Mouse (Mus musculus) heart, embryonic 12.5 days (tissue): ENCODE measurements at regions not wholly inside any gene's neighbourhood (a gene's known extent, or its start where the extent isn't known, plus 50 kb on each side); places are given as distances from the start of the nearest gene placed in this dataset.

Source experiments
- ATAC-seq: fragments of 200-750 bp; cut with Nextera tagmentation; 2 replicates; pipeline ENCODE4 v1.8.0; 2017; ENCODE audit warnings: moderate TSS enrichment, moderate library complexity; ENCODE audit not compliant: insufficient number of reproducible peaks, low FRiP score
- H3K27ac ChIP-seq: fragments of 300-500 bp; sonication (generic); 2 replicates; pipeline ENCODE4 v1.5.1; 2016; ENCODE audit warnings: mild to moderate bottlenecking, moderate library complexity; ENCODE audit not compliant: poor library complexity, severe bottlenecking
- H3K27me3 ChIP-seq: fragments of 300-500 bp; sonication (generic); replicated peaks from 2 replicates; pipeline ENCODE4 v1.6.1; 2016; ENCODE audit warnings: mild to moderate bottlenecking, moderate library complexity
- H3K36me3 ChIP-seq: fragments of 300-500 bp; sonication (generic); 2 replicates; pipeline ENCODE4 v1.6.1; 2016; ENCODE audit warnings: mild to moderate bottlenecking, moderate library complexity
- H3K4me1 ChIP-seq: fragments of 300-500 bp; sonication (generic); replicated peaks from 2 replicates; pipeline ENCODE4 v1.6.1; 2016; ENCODE audit warnings: mild to moderate bottlenecking
- H3K4me2 ChIP-seq: fragments of 300-500 bp; sonication (generic); 2 replicates; pipeline ENCODE4 v1.6.1; 2016; ENCODE audit warnings: mild to moderate bottlenecking, moderate library complexity
- H3K4me3 ChIP-seq: fragments of 300-500 bp; sonication (generic); 2 replicates; pipeline ENCODE4 v1.5.1; 2016; ENCODE audit warnings: mild to moderate bottlenecking
- H3K9ac ChIP-seq: fragments of 300-500 bp; sonication (generic); 2 replicates; pipeline ENCODE4 v1.6.1; 2016; ENCODE audit warnings: mild to moderate bottlenecking, moderate library complexity
- H3K9me3 ChIP-seq: fragments of 300-500 bp; sonication (generic); replicated peaks from 2 replicates; pipeline ENCODE4 v1.6.1; 2016; ENCODE audit warnings: mild to moderate bottlenecking, moderate library complexity
- WGBS: fragments of 180-500 bp; shearing (Covaris S2); methylation state at CpG from one replicate; pipeline ENCODE4 v1.1.7; 2016; 5-methylcytosine and 5-hydroxymethylcytosine counted together

- 71% methylated on average over 4 of the region's 4 CpGs for WGBS
- ATAC-seq = no peak
- no peaks in the 10 kb centered on the region for H3K9me3 ChIP-seq
- H3K4me3 ChIP-seq = no peak overlapping the region
- no peaks in the 10 kb centered on the region for H3K27me3 ChIP-seq
- no peak overlapping the region for H3K27ac ChIP-seq
- no peak overlapping the region for H3K9ac ChIP-seq
- no peaks in the 10 kb centered on the region for H3K4me1 ChIP-seq
- H3K36me3 ChIP-seq = no peaks in the 10 kb centered on the region
- H3K4me2 ChIP-seq = no peak overlapping the region
Observed at GRCm38 (mm10) chr2:169397013-169397412, 190.5 kb downstream of the Gm11011 start.

- 68% methylated on average over 4 of the region's 4 CpGs for WGBS
- Histone ChIP-seq H3K27ac (no peak overlapping the region), H3K4me2 (no peak overlapping the region), H3K4me1 (no peaks in the 10 kb centered on the region), H3K27me3 (no peaks in the 10 kb centered on the region), H3K36me3 (no peaks in the 10 kb centered on the region), H3K9me3 (no peaks in the 10 kb centered on the region), H3K9ac (no peak overlapping the region), H3K4me3 (no peak overlapping the region)
- no peak for ATAC-seq
Observed at GRCm38 (mm10) chr2:169396294-169396693, 191.3 kb downstream of the Gm11011 start.

- no peak for ATAC-seq
- WGBS = 79% methylated on average over 4 of the region's 4 CpGs
- H3K4me1 ChIP-seq = no peaks in the 10 kb centered on the region
Observed at GRCm38 (mm10) chr2:169389611-169390010, 197.9 kb downstream of the Gm11011 start.

GRCm38 (mm10) chr2:169388569-169388968, 199.0 kb downstream of the Gm11011 start:
- no peaks in the 10 kb centered on the region for H3K9me3 ChIP-seq
- 69% methylated on average over 8 of the region's 8 CpGs for WGBS
- no peak overlapping the region for H3K4me3 ChIP-seq
- H3K4me1 ChIP-seq = no peaks in the 10 kb centered on the region
- H3K27me3 ChIP-seq = no peaks in the 10 kb centered on the region
- H3K9ac ChIP-seq = no peak overlapping the region
- H3K36me3 ChIP-seq = no peaks in the 10 kb centered on the region
- ATAC-seq = no peak
- H3K27ac ChIP-seq = no peak overlapping the region
- no peak overlapping the region for H3K4me2 ChIP-seq

More at GRCm38 (mm10) chr2:169389611-169390010, 197.9 kb downstream of the Gm11011 start:
- H3K27ac ChIP-seq = no peak overlapping the region
- H3K9me3 ChIP-seq = no peaks in the 10 kb centered on the region
- no peaks in the 10 kb centered on the region for H3K36me3 ChIP-seq
- no peaks in the 10 kb centered on the region for H3K27me3 ChIP-seq
- no peak overlapping the region for H3K4me2 ChIP-seq
- H3K9ac ChIP-seq = no peak overlapping the region
- H3K4me3 ChIP-seq = no peak overlapping the region

- H3K4me1 ChIP-seq = no peaks in the 10 kb centered on the region
- H3K9me3 ChIP-seq = no peaks in the 10 kb centered on the region
- H3K9ac ChIP-seq = no peak overlapping the region
- no peak for ATAC-seq
- 78% methylated on average over 23 of the region's 23 CpGs for WGBS
- H3K27ac ChIP-seq = no peak overlapping the region
- no peaks in the 10 kb centered on the region for H3K36me3 ChIP-seq
- no peak overlapping the region for H3K4me3 ChIP-seq
- no peaks in the 10 kb centered on the region for H3K27me3 ChIP-seq
- H3K4me2 ChIP-seq = no peak overlapping the region
Observed at GRCm38 (mm10) chr2:169387765-169388518, 199.6 kb downstream of the Gm11011 start.

GRCm38 (mm10) chr2:169383701-169384100, 203.8 kb downstream of the Gm11011 start:
- no peak overlapping the region for H3K4me2 ChIP-seq
- no peaks in the 10 kb centered on the region for H3K4me1 ChIP-seq
- 79% methylated on average over 3 of the region's 3 CpGs for WGBS
- no peak overlapping the region for H3K27ac ChIP-seq
- H3K9ac ChIP-seq = no peak overlapping the region
- H3K36me3 ChIP-seq = no peaks in the 10 kb centered on the region
- no peak overlapping the region for H3K4me3 ChIP-seq
- no peak for ATAC-seq
- peaks cover 2% of the 10 kb centered on the region; the same call in 1 of the 2 replicates for H3K9me3 ChIP-seq
- H3K27me3 ChIP-seq = no peaks in the 10 kb centered on the region

GRCm38 (mm10) chr2:169373069-169373468, 214.5 kb downstream of the Gm11011 start:
- 89% methylated on average over 7 of the region's 7 CpGs for WGBS
- no peaks in the 10 kb centered on the region for H3K36me3 ChIP-seq
- no peak overlapping the region for H3K9ac ChIP-seq
- H3K4me1 ChIP-seq = no peaks in the 10 kb centered on the region
- no peak overlapping the region for H3K4me2 ChIP-seq
- H3K27ac ChIP-seq = no peak overlapping the region
- H3K9me3 ChIP-seq = peaks cover 8% of the 10 kb centered on the region; the same call in 1 of the 2 replicates
- no peak overlapping the region for H3K4me3 ChIP-seq
- no peak for ATAC-seq
- no peaks in the 10 kb centered on the region for H3K27me3 ChIP-seq

GRCm38 (mm10) chr2:169365046-169365445, 222.5 kb downstream of the Gm11011 start:
- H3K4me2 ChIP-seq = no peak overlapping the region
- H3K9ac ChIP-seq = no peak overlapping the region
- 0 out of 2 replicates have a peak, but pooled peaks cover 3% of the 10 kb centered on the region for H3K27me3 ChIP-seq
- no peak for ATAC-seq
- H3K9me3 ChIP-seq = 0 out of 2 replicates have a peak, but pooled peaks cover 4% of the 10 kb centered on the region
- WGBS = 60% methylated on average over 4 of the region's 4 CpGs
- no peak overlapping the region for H3K27ac ChIP-seq
- no peaks in the 10 kb centered on the region for H3K4me1 ChIP-seq
- no peaks in the 10 kb centered on the region for H3K36me3 ChIP-seq
- no peak overlapping the region for H3K4me3 ChIP-seq

GRCm38 (mm10) chr2:169360272-169360671, 227.3 kb downstream of the Gm11011 start:
- Histone ChIP-seq H3K36me3 (no peaks in the 10 kb centered on the region), H3K4me2 (peak overlapping the region; percentile 57), H3K4me1 (no peaks in the 10 kb centered on the region), H3K4me3 (peak overlapping the region; percentile 10; the same call in 1 of the 2 replicates), H3K27me3 (peaks cover 10% of the 10 kb centered on the region; the same call in 1 of the 2 replicates), H3K27ac (no peak overlapping the region), H3K9ac (no peak overlapping the region), H3K9me3 (no peaks in the 10 kb centered on the region)
- WGBS = 16% methylated on average over 15 of the region's 15 CpGs
- no peak for ATAC-seq

- Histone ChIP-seq H3K9me3 (no peaks in the 10 kb centered on the region), H3K4me1 (no peaks in the 10 kb centered on the region), H3K4me3 (no peak overlapping the region), H3K36me3 (no peaks in the 10 kb centered on the region), H3K27ac (no peak overlapping the region), H3K9ac (no peak overlapping the region), H3K27me3 (peaks cover 10% of the 10 kb centered on the region; the same call in 1 of the 2 replicates), H3K4me2 (0 out of 2 replicates have a peak overlapping the region, but pooled peaks have one; percentile 22)
- 42% methylated on average over 10 of the region's 10 CpGs for WGBS
- no peak for ATAC-seq
Observed at GRCm38 (mm10) chr2:169357400-169357799, 230.1 kb downstream of the Gm11011 start.

GRCm38 (mm10) chr2:169351547-169351946, 236.0 kb downstream of the Gm11011 start:
- H3K9ac ChIP-seq = no peak overlapping the region
- H3K27ac ChIP-seq = no peak overlapping the region
- 86% methylated on average over 7 of the region's 7 CpGs for WGBS
- no peaks in the 10 kb centered on the region for H3K9me3 ChIP-seq
- H3K4me1 ChIP-seq = no peaks in the 10 kb centered on the region
- H3K27me3 ChIP-seq = no peaks in the 10 kb centered on the region
- H3K4me3 ChIP-seq = no peak overlapping the region
- H3K36me3 ChIP-seq = no peaks in the 10 kb centered on the region
- no peak overlapping the region for H3K4me2 ChIP-seq
- no peak for ATAC-seq
